Mouse (Mus musculus) frontal cortex, postnatal 25 days (tissue): ENCODE results near the gene Dmrta2.
A peak's percentile ranks its signal among the peaks of the same experiment; 100 is the strongest.

Experiments used
- DNase-seq, 2 experiments: peaks; one replicate each; pipeline ENCODE4 v3.0.0; 2022; ENCODE audit warnings: low spot score in 2 of 2

Dmrta2 gene

GRCm38 (mm10) chr4:109979461-109980320 is 1.8 kb downstream of the Dmrta2 start:
- no peak for DNase-seq

GRCm38 (mm10) chr4:109980321-109981082 is 2.6 kb downstream of the Dmrta2 start:
- no peak for DNase-seq

- DNase-seq = no peak
These were observed 3.4 kb downstream of the Dmrta2 start for GRCm38 (mm10) chr4:109981083-109981870.

- no peak for DNase-seq
These were observed 4.2 kb downstream of the Dmrta2 start for GRCm38 (mm10) chr4:109981871-109982680.

- no peak for DNase-seq
These were observed 4.9 kb downstream of the Dmrta2 start for GRCm38 (mm10) chr4:109982681-109983265.

GRCm38 (mm10) chr4:109983281-109984001 is 5.6 kb downstream of the Dmrta2 start:
- DNase-seq = no peak

GRCm38 (mm10) chr4:109984011-109984411 is 6.2 kb downstream of the Dmrta2 start:
- DNase-seq = no peak

- DNase-seq = no peak
These were observed 6.9 kb downstream of the Dmrta2 start for GRCm38 (mm10) chr4:109984496-109985423.

GRCm38 (mm10) chr4:109985424-109986172 is 7.7 kb downstream of the Dmrta2 start:
- DNase-seq = no peak

GRCm38 (mm10) chr4:109986301-109986700 is 8.4 kb downstream of the Dmrta2 start:
- no peak for DNase-seq

- no peak for DNase-seq
These were observed 9.0 kb downstream of the Dmrta2 start for GRCm38 (mm10) chr4:109986748-109987355.

GRCm38 (mm10) chr4:109987560-109988362 is 9.9 kb downstream of the Dmrta2 start:
- DNase-seq = no peak

GRCm38 (mm10) chr4:109988411-109988810 is 10.6 kb downstream of the Dmrta2 start:
- DNase-seq = no peak

GRCm38 (mm10) chr4:109989213-109989612 is 11.4 kb downstream of the Dmrta2 start:
- DNase-seq = no peak

GRCm38 (mm10) chr4:110006044-110006443 is 28.2 kb downstream of the Dmrta2 start:
- no peak for DNase-seq

- no peak for DNase-seq
These were observed 41.3 kb downstream of the Dmrta2 start for GRCm38 (mm10) chr4:110019145-110019544.

GRCm38 (mm10) chr4:110020255-110020654 is 42.4 kb downstream of the Dmrta2 start:
- peak; percentile 84 to 89 for DNase-seq
